11 mouse cellular contexts compared by ENCODE assay signal in genomic region chr7:27685220-27685619, GRCm38 (mm10). TPM values are rescaled to one million over a fixed set of nuclear protein-coding genes. Genes with fewer than 3 reads are reported as not detected.
DNase-seq lines count a peak whose midpoint lies in the region; ATAC-seq and TF ChIP-seq lines count a peak whose summit lies in the region.
"Had no signal": no experiment of that assay in that cellular context is flagged by ENCODE, and none has a peak within 500 bp of the region (broad histone marks: within the 10 kb centered on the region; RNA-seq: fewer than 3 reads in every experiment).

No protein-coding gene starts in this region.

- no peaks in the 10 kb centered on the region for H3K36me3 ChIP-seq in intestine, embryonic 16.5 days (ENCODE audit: control insufficient read depth, insufficient read depth, low read length)
- no peaks in the 10 kb centered on the region for H3K36me3 ChIP-seq in intestine, postnatal 0 days (ENCODE audit: control insufficient read depth, insufficient read depth)
- no peaks in the 10 kb centered on the region for H3K36me3 ChIP-seq in embryonic facial prominence, embryonic 11.5 days (replicated peaks; ENCODE audit: control insufficient read depth, insufficient read depth, low read depth, low read length)
- no peaks in the 10 kb centered on the region for H3K36me3 ChIP-seq in forebrain, postnatal 0 days (ENCODE audit: insufficient read depth)
- no peaks in the 10 kb centered on the region for H3K36me3 ChIP-seq in midbrain, embryonic 14.5 days (ENCODE audit: control insufficient read depth, insufficient read depth, low read length)

- no peak overlapping the region for H3K27ac ChIP-seq in intestine, embryonic 16.5 days (ENCODE audit: low read length)
- no peak overlapping the region for H3K27ac ChIP-seq in intestine, postnatal 0 days (ENCODE audit: low read depth, low read length)
- no peak overlapping the region for H3K27ac ChIP-seq in embryonic facial prominence, embryonic 11.5 days (replicated peaks; ENCODE audit: low read depth, low read length)
- H3K27ac ChIP-seq in forebrain, postnatal 0 days (ENCODE audit: low read depth, low read length) = no peak overlapping the region
- H3K27ac ChIP-seq in midbrain, embryonic 14.5 days (replicated peaks; ENCODE audit: low read depth, low read length) = no peak overlapping the region

- no peak overlapping the region for H3K4me3 ChIP-seq in intestine, embryonic 16.5 days (ENCODE audit: low read length)
- H3K4me3 ChIP-seq in intestine, postnatal 0 days (ENCODE audit: low read depth, low read length) = no peak overlapping the region
- peak overlapping the region; percentile 9; the same call in 1 of the 2 replicates for H3K4me3 ChIP-seq in embryonic facial prominence, embryonic 11.5 days (ENCODE audit: low read depth, low read length)
- H3K4me3 ChIP-seq in forebrain, postnatal 0 days (ENCODE audit: low read depth, low read length) = peak overlapping the region; percentile 30
- H3K4me3 ChIP-seq in midbrain, embryonic 14.5 days (replicated peaks; ENCODE audit: low read depth, low read length) = peak overlapping the region; percentile 21

- TF ChIP-seq CTCF in intestine, postnatal 0 days (IDR thresholded peaks at IDR 0.05; ENCODE audit: low read depth) = no peak
- TF ChIP-seq CTCF in forebrain, postnatal 0 days (IDR thresholded peaks at IDR 0.05; ENCODE audit: low read depth) = no peak

- H3K4me2 ChIP-seq in intestine, embryonic 16.5 days (ENCODE audit: low read depth, low read length) = 0 out of 2 replicates have a peak overlapping the region, but pooled peaks have one; percentile 12
- H3K4me2 ChIP-seq in intestine, postnatal 0 days (replicated peaks; ENCODE audit: low read depth) = no peak overlapping the region
- H3K4me2 ChIP-seq in embryonic facial prominence, embryonic 11.5 days (ENCODE audit: low read depth, low read length) = no peak overlapping the region
- H3K4me2 ChIP-seq in forebrain, postnatal 0 days (ENCODE audit: low read depth) = peak overlapping the region; percentile 45
- H3K4me2 ChIP-seq in midbrain, embryonic 14.5 days (ENCODE audit: low read length) = peak overlapping the region; percentile 44

- ATAC-seq in intestine, embryonic 16.5 days = no peak
- no peak for ATAC-seq in intestine, postnatal 0 days
- ATAC-seq in embryonic facial prominence, embryonic 11.5 days (replicated peaks; ENCODE audit: insufficient number of reproducible peaks, low FRiP score, low TSS enrichment, low read depth) = no peak
- ATAC-seq in forebrain, postnatal 0 days = no peak
- no peak for ATAC-seq in midbrain, embryonic 14.5 days (ENCODE audit: low FRiP score, low TSS enrichment)

- no peaks in the 10 kb centered on the region for H3K27me3 ChIP-seq in intestine, embryonic 16.5 days (replicated peaks; ENCODE audit: control insufficient read depth, insufficient read depth, low read length)
- no peaks in the 10 kb centered on the region for H3K27me3 ChIP-seq in intestine, postnatal 0 days (replicated peaks; ENCODE audit: control insufficient read depth, insufficient read depth, low read length)
- H3K27me3 ChIP-seq in embryonic facial prominence, embryonic 11.5 days (ENCODE audit: control insufficient read depth, insufficient read depth, low read length) = no peaks in the 10 kb centered on the region
- H3K27me3 ChIP-seq in forebrain, postnatal 0 days (ENCODE audit: insufficient read depth, low read length) = no peaks in the 10 kb centered on the region
- H3K27me3 ChIP-seq in midbrain, embryonic 14.5 days (ENCODE audit: control insufficient read depth, insufficient read depth, low read length) = no peaks in the 10 kb centered on the region

- H3K9ac ChIP-seq in intestine, embryonic 16.5 days (ENCODE audit: low read depth, low read length) = no peak overlapping the region
- no peak overlapping the region for H3K9ac ChIP-seq in intestine, postnatal 0 days (ENCODE audit: low read depth, low read length)
- H3K9ac ChIP-seq in embryonic facial prominence, embryonic 11.5 days (replicated peaks; ENCODE audit: low read length) = no peak overlapping the region
- 0 out of 2 replicates have a peak overlapping the region, but pooled peaks have one; percentile 28 for H3K9ac ChIP-seq in forebrain, postnatal 0 days
- peak overlapping the region; percentile 43; the same call in 1 of the 2 replicates for H3K9ac ChIP-seq in midbrain, embryonic 14.5 days (replicated peaks; ENCODE audit: low read length)

- H3K9me3 ChIP-seq in intestine, embryonic 16.5 days (ENCODE audit: control insufficient read depth, low read length) = no peaks in the 10 kb centered on the region
- no peaks in the 10 kb centered on the region for H3K9me3 ChIP-seq in intestine, postnatal 0 days (ENCODE audit: control insufficient read depth)
- H3K9me3 ChIP-seq in embryonic facial prominence, embryonic 11.5 days (replicated peaks; ENCODE audit: control insufficient read depth, low read length) = no peaks in the 10 kb centered on the region
- no peaks in the 10 kb centered on the region for H3K9me3 ChIP-seq in forebrain, postnatal 0 days (ENCODE audit: low read length)
- no peaks in the 10 kb centered on the region for H3K9me3 ChIP-seq in midbrain, embryonic 14.5 days (ENCODE audit: control insufficient read depth, low read length)

- H3K4me1 ChIP-seq in intestine, embryonic 16.5 days (ENCODE audit: control insufficient read depth, insufficient read depth, low read length) = 0 out of 2 replicates have a peak, but pooled peaks cover 4% of the 10 kb centered on the region
- no peaks in the 10 kb centered on the region for H3K4me1 ChIP-seq in intestine, postnatal 0 days (replicated peaks; ENCODE audit: control insufficient read depth, insufficient read depth, low read length)
- peaks cover 2% of the 10 kb centered on the region; the same call in 1 of the 2 replicates for H3K4me1 ChIP-seq in embryonic facial prominence, embryonic 11.5 days (ENCODE audit: control insufficient read depth, insufficient read depth, low read length)
- H3K4me1 ChIP-seq in forebrain, postnatal 0 days (ENCODE audit: insufficient read depth) = 0 out of 2 replicates have a peak, but pooled peaks cover 6% of the 10 kb centered on the region
- peaks cover 9% of the 10 kb centered on the region for H3K4me1 ChIP-seq in midbrain, embryonic 14.5 days (ENCODE audit: control insufficient read depth, insufficient read depth, low read length)

- 41% methylated on average over 5 of the region's 5 CpGs for WGBS in intestine, embryonic 16.5 days
- 34% methylated on average over 5 of the region's 5 CpGs for WGBS in intestine, postnatal 0 days
- 41% methylated on average over 5 of the region's 5 CpGs for WGBS in embryonic facial prominence, embryonic 11.5 days
- WGBS in forebrain, postnatal 0 days = 25% methylated on average over 5 of the region's 5 CpGs
- whole genome bisulfite sequencing in midbrain, embryonic 14.5 days = 39% methylated on average over 5 of the region's 5 CpGs

- no peak for DNase-seq in embryonic facial prominence, embryonic 11.5 days (ENCODE audit: low spot score)
- DNase-seq in forebrain, postnatal 0 days = no peak
- DNase-seq in midbrain, embryonic 14.5 days = no peak
- no peak for DNase-seq in cerebellum, postnatal 14 days
- DNase-seq in spleen, postnatal 10 days (ENCODE audit: low spot score in 2 of 2) = no peak
- no peak for DNase-seq in gastrocnemius, postnatal 25 days
- DNase-seq: heart, postnatal 14 days; thymus, postnatal 14 days had no signal

RNA-seq across cellular contexts. Expression of gene Zfp607b, which starts 3.9 kb away (rescaled TPM):
- 2.1 and 2.2 TPM in 2 replicates for polyA plus RNA-seq in intestine, embryonic 16.5 days (2015; fragmentation: Nextera tagmentation; extraction: Ambion mirVana)
- 1.1 and 1.2 TPM in 2 replicates for polyA plus RNA-seq in intestine, postnatal 0 days (2015; fragmentation: Nextera tagmentation; extraction: Ambion mirVana)
- polyA plus RNA-seq in embryonic facial prominence, embryonic 11.5 days (2014; fragmentation: Nextera tagmentation; extraction: Ambion mirVana) = 3.9 and 5.1 TPM in 2 replicates
- total RNA-seq in forebrain, postnatal 0 days (2014; rRNA removed) = 8.5 and 10.6 TPM in 2 replicates
- polyA plus RNA-seq in forebrain, postnatal 0 days (2015; fragmentation: Nextera tagmentation; extraction: Ambion mirVana) = 5.7 and 6.5 TPM in 2 replicates
- 15.1 and 15.5 TPM in 2 replicates for polyA plus RNA-seq in midbrain, embryonic 14.5 days (2014; fragmentation: Nextera tagmentation; extraction: Ambion mirVana)
- under 1 TPM; 0.49 to 0.75 TPM for total RNA-seq in gastrocnemius, postnatal 25 days (2021)

RNA-seq across cellular contexts. Expression of gene Map3k10, which starts 10.8 kb away (rescaled TPM):
- 2.2 and 2.9 TPM in 2 replicates for polyA plus RNA-seq in intestine, embryonic 16.5 days (2015; fragmentation: Nextera tagmentation; extraction: Ambion mirVana)
- polyA plus RNA-seq in intestine, postnatal 0 days (2015; fragmentation: Nextera tagmentation; extraction: Ambion mirVana) = 3.2 and 3.6 TPM in 2 replicates
- polyA plus RNA-seq in embryonic facial prominence, embryonic 11.5 days (2014; fragmentation: Nextera tagmentation; extraction: Ambion mirVana) = 5.7 and 6.9 TPM in 2 replicates
- total RNA-seq in forebrain, postnatal 0 days (2014; rRNA removed) = 117 and 126 TPM in 2 replicates
- polyA plus RNA-seq in forebrain, postnatal 0 days (2015; fragmentation: Nextera tagmentation; extraction: Ambion mirVana) = 20.8 and 22.5 TPM in 2 replicates
- 19.0 and 24.0 TPM in 2 replicates for polyA plus RNA-seq in midbrain, embryonic 14.5 days (2014; fragmentation: Nextera tagmentation; extraction: Ambion mirVana)
- 10 to 100 TPM; 27.7 to 28.1 TPM for total RNA-seq in gastrocnemius, postnatal 25 days (2021)

RNA-seq across cellular contexts. Expression of gene Ttc9b, which starts 31.5 kb away (rescaled TPM):
- polyA plus RNA-seq in intestine, embryonic 16.5 days (2015; fragmentation: Nextera tagmentation; extraction: Ambion mirVana) = 1.5 and 1.8 TPM in 2 replicates
- 1.3 and 1.6 TPM in 2 replicates for polyA plus RNA-seq in intestine, postnatal 0 days (2015; fragmentation: Nextera tagmentation; extraction: Ambion mirVana)
- polyA plus RNA-seq in embryonic facial prominence, embryonic 11.5 days (2014; fragmentation: Nextera tagmentation; extraction: Ambion mirVana) = 2.0 and 3.5 TPM in 2 replicates
- 95.8 and 111 TPM in 2 replicates for total RNA-seq in forebrain, postnatal 0 days (2014; rRNA removed)
- polyA plus RNA-seq in forebrain, postnatal 0 days (2015; fragmentation: Nextera tagmentation; extraction: Ambion mirVana) = 116 and 118 TPM in 2 replicates
- 71.3 and 104 TPM in 2 replicates for polyA plus RNA-seq in midbrain, embryonic 14.5 days (2014; fragmentation: Nextera tagmentation; extraction: Ambion mirVana)
- total RNA-seq in gastrocnemius, postnatal 25 days (2021) = not detected
- total RNA-seq: heart, postnatal 14 days; neutrophil, adult 5-6 weeks had no signal

RNA-seq across cellular contexts. Expression of gene Zfp60, which starts 46.0 kb away (rescaled TPM):
- 18.3 and 19.3 TPM in 2 replicates for polyA plus RNA-seq in intestine, embryonic 16.5 days (2015; fragmentation: Nextera tagmentation; extraction: Ambion mirVana)
- 6.7 and 8.5 TPM in 2 replicates for polyA plus RNA-seq in intestine, postnatal 0 days (2015; fragmentation: Nextera tagmentation; extraction: Ambion mirVana)
- polyA plus RNA-seq in embryonic facial prominence, embryonic 11.5 days (2014; fragmentation: Nextera tagmentation; extraction: Ambion mirVana) = 56.8 and 62.5 TPM in 2 replicates
- total RNA-seq in forebrain, postnatal 0 days (2014; rRNA removed) = 41.3 and 46.0 TPM in 2 replicates
- 24.3 and 44.3 TPM in 2 replicates for polyA plus RNA-seq in forebrain, postnatal 0 days (2015; fragmentation: Nextera tagmentation; extraction: Ambion mirVana)
- 89.9 and 125 TPM in 2 replicates for polyA plus RNA-seq in midbrain, embryonic 14.5 days (2014; fragmentation: Nextera tagmentation; extraction: Ambion mirVana)
- total RNA-seq in gastrocnemius, postnatal 25 days (2021) = 1 to 10 TPM; 5.0 to 6.2 TPM

Comparison
In these comparisons a context has a peak if more than half of its experiments do, and no peak if none do; other contexts are left out.
1. H3K4me2 ChIP-seq: peak in intestine, embryonic 16.5 days (single experiment), forebrain, postnatal 0 days (single experiment) and midbrain, embryonic 14.5 days (single experiment); none in intestine, postnatal 0 days (single experiment) and embryonic facial prominence, embryonic 11.5 days (single experiment).
2. H3K4me3 ChIP-seq: peak in embryonic facial prominence, embryonic 11.5 days (single experiment), forebrain, postnatal 0 days (single experiment) and midbrain, embryonic 14.5 days (single experiment); none in intestine, embryonic 16.5 days (single experiment) and intestine, postnatal 0 days (single experiment).
3. H3K9ac ChIP-seq: peak in forebrain, postnatal 0 days (single experiment) and midbrain, embryonic 14.5 days (single experiment); none in intestine, embryonic 16.5 days (single experiment), intestine, postnatal 0 days (single experiment) and embryonic facial prominence, embryonic 11.5 days (single experiment).
4. RNA of gene Ttc9b, which starts 31.5 kb away (polyA plus RNA-seq): 116 to 118 TPM in forebrain, postnatal 0 days and 71.3 to 104 TPM in midbrain, embryonic 14.5 days; 2.0 to 3.5 TPM in embryonic facial prominence, embryonic 11.5 days, 1.3 to 1.6 TPM in intestine, postnatal 0 days and 1.5 to 1.8 TPM in intestine, embryonic 16.5 days; every median in the first group is over 10 times any median in the second.